Comparison of ENCODE assay signal across 8 mouse cellular contexts in genomic region chr2:34874271-34874670, GRCm38 (mm10). TPM values are rescaled to one million over a fixed set of nuclear protein-coding genes. Genes with fewer than 3 reads are reported as not detected.
DNase-seq lines count a peak whose midpoint lies in the region; ATAC-seq and TF ChIP-seq lines count a peak whose summit lies in the region.

Gene Cutal, plus strand, starts transcription at chr2:34874396.

- WGBS in intestine, embryonic 16.5 days: 2% methylated on average over 14 of the region's 14 CpGs
- 17% methylated on average over 14 of the region's 14 CpGs for WGBS in liver, embryonic 15.5 days (ENCODE audit: insufficient replicate concordance)
- 9% methylated on average over 14 of the region's 14 CpGs for WGBS in small intestine, adult 2 months
- 8% methylated on average over 14 of the region's 14 CpGs for WGBS in cerebellum, adult 2 months

- peak within 1 kb of the TSS; percentile 78 for H3K4me3 ChIP-seq in E14TG2a.4 (replicated peaks; ENCODE audit: low read length)
- peak within 1 kb of the TSS; percentile 44 for H3K4me3 ChIP-seq in intestine, embryonic 16.5 days (ENCODE audit: low read length)
- peak within 1 kb of the TSS; percentile 48 for H3K4me3 ChIP-seq in liver, embryonic 15.5 days (replicated peaks)
- H3K4me3 ChIP-seq in small intestine, adult 2 months (ENCODE audit: low read depth, low read length): peak within 1 kb of the TSS; percentile 56
- H3K4me3 ChIP-seq in cerebellum, adult 2 months (replicated peaks; ENCODE audit: insufficient read depth, low read depth, low read length): no peak within 1 kb of the TSS

- no peak for TF ChIP-seq CTCF in E14TG2a.4 (conservative IDR thresholded peaks at IDR 0.05; ENCODE audit: low read length)
- no peak for TF ChIP-seq CTCF in small intestine, adult 2 months (IDR thresholded peaks at IDR 0.05; ENCODE audit: extremely low read depth, insufficient read length, insufficient replicate concordance, low read depth, low read length)
- no peak for TF ChIP-seq CTCF in cerebellum, adult 2 months (IDR thresholded peaks at IDR 0.05; ENCODE audit: borderline replicate concordance, insufficient read depth, low read depth, low read length)

- TF ChIP-seq POLR2A in small intestine, adult 2 months (IDR thresholded peaks at IDR 0.05; ENCODE audit: low read depth, low read length): no peak
- TF ChIP-seq POLR2A in cerebellum, adult 2 months (IDR thresholded peaks at IDR 0.05; ENCODE audit: borderline replicate concordance, insufficient read depth, low read length): no peak

- H3K36me3 ChIP-seq in E14TG2a.4 (ENCODE audit: insufficient read depth, low read length): no peaks in the 10 kb centered on the region
- no peaks in the 10 kb centered on the region for H3K36me3 ChIP-seq in intestine, embryonic 16.5 days (ENCODE audit: control insufficient read depth, insufficient read depth, low read length)
- H3K36me3 ChIP-seq in liver, embryonic 15.5 days (replicated peaks): no peaks in the 10 kb centered on the region
- H3K36me3 ChIP-seq in small intestine, adult 2 months (ENCODE audit: control insufficient read depth, insufficient read depth, low read length): no peaks in the 10 kb centered on the region

- DNase-seq in embryo, embryonic 9.5 days (ENCODE audit: extremely low spot score): peak; percentile 12
- no peak for DNase-seq in cerebellum, adult 2 months
- no peak for DNase-seq in cerebellum, adult 18-20 months
- DNase-seq in frontal cortex, postnatal 36 days (ENCODE audit: low spot score in 2 of 2): no peak

- peak within 1 kb of the TSS; percentile 60 for H3K9ac ChIP-seq in intestine, embryonic 16.5 days (ENCODE audit: low read depth, low read length)
- H3K9ac ChIP-seq in liver, embryonic 15.5 days: peak within 1 kb of the TSS; percentile 42

- peak within 1 kb of the TSS; percentile 48 for H3K4me2 ChIP-seq in intestine, embryonic 16.5 days (ENCODE audit: low read depth, low read length)
- H3K4me2 ChIP-seq in liver, embryonic 15.5 days: peak within 1 kb of the TSS; percentile 41

- peaks cover 15% of the 10 kb centered on the region for H3K27me3 ChIP-seq in E14TG2a.4 (ENCODE audit: insufficient read depth, low read length)
- 0 out of 2 replicates have a peak, but pooled peaks cover 4% of the 10 kb centered on the region for H3K27me3 ChIP-seq in intestine, embryonic 16.5 days (replicated peaks; ENCODE audit: control insufficient read depth, insufficient read depth, low read length)
- peaks cover 57% of the 10 kb centered on the region for H3K27me3 ChIP-seq in liver, embryonic 15.5 days
- no peaks in the 10 kb centered on the region for H3K27me3 ChIP-seq in small intestine, adult 2 months (ENCODE audit: control insufficient read depth, insufficient read depth, low read length)
- H3K27me3 ChIP-seq in cerebellum, adult 2 months (ENCODE audit: control insufficient read depth, insufficient read depth, low read length): no peaks in the 10 kb centered on the region; the same call in 1 of the 2 replicates

- peaks cover 42% of the 10 kb centered on the region for H3K4me1 ChIP-seq in E14TG2a.4 (replicated peaks; ENCODE audit: low read depth, low read length)
- H3K4me1 ChIP-seq in intestine, embryonic 16.5 days (ENCODE audit: control insufficient read depth, insufficient read depth, low read length): peaks cover 12% of the 10 kb centered on the region
- peaks cover 20% of the 10 kb centered on the region for H3K4me1 ChIP-seq in liver, embryonic 15.5 days (replicated peaks)
- peaks cover 5% of the 10 kb centered on the region; the same call in 1 of the 2 replicates for H3K4me1 ChIP-seq in small intestine, adult 2 months (ENCODE audit: control insufficient read depth, insufficient read depth, insufficient read length, low read length)
- H3K4me1 ChIP-seq in cerebellum, adult 2 months (ENCODE audit: control insufficient read depth, insufficient read depth, low read length): no peaks in the 10 kb centered on the region; the same call in 1 of the 2 replicates

- peak; percentile 41 for ATAC-seq in intestine, embryonic 16.5 days
- no peak for ATAC-seq in liver, embryonic 15.5 days (ENCODE audit: insufficient read depth)

- H3K9me3 ChIP-seq in E14TG2a.4 (ENCODE audit: low read length): no peaks in the 10 kb centered on the region
- H3K9me3 ChIP-seq in intestine, embryonic 16.5 days (ENCODE audit: control insufficient read depth, low read length): no peaks in the 10 kb centered on the region
- H3K9me3 ChIP-seq in liver, embryonic 15.5 days (replicated peaks): no peaks in the 10 kb centered on the region

- peak within 1 kb of the TSS; percentile 61 for H3K27ac ChIP-seq in intestine, embryonic 16.5 days (ENCODE audit: low read length)
- H3K27ac ChIP-seq in liver, embryonic 15.5 days (replicated peaks): peak within 1 kb of the TSS; percentile 55
- peak within 1 kb of the TSS; percentile 24; the same call in 1 of the 2 replicates for H3K27ac ChIP-seq in small intestine, adult 2 months (ENCODE audit: insufficient read depth, low read depth, low read length)
- no peak within 1 kb of the TSS for H3K27ac ChIP-seq in cerebellum, adult 2 months (ENCODE audit: insufficient read depth, low read length)

RNA-seq across cellular contexts. Expression of gene Cutal, which starts in this region (rescaled TPM):
- 11.8 and 13.9 TPM in 2 replicates for polyA plus RNA-seq in intestine, embryonic 16.5 days (2015; fragmentation: Nextera tagmentation; extraction: Ambion mirVana)
- 8.2 and 8.4 TPM in 2 replicates for polyA plus RNA-seq in liver, embryonic 15.5 days (2015; fragmentation: Nextera tagmentation; extraction: Ambion mirVana)
- 3.7 and 16.0 TPM in 2 replicates for polyA plus RNA-seq in small intestine, adult 2 months (2012; rRNA removed)
- 0.88 and 0.89 TPM in 2 replicates for polyA plus RNA-seq in cerebellum, adult 2 months (2012; rRNA removed)
